Mouse (Mus musculus): ENCODE results near the gene Hpcal1.

GRCm38 (mm10) chr12:17701131-17701720, 10.6 kb downstream of the Hpcal1 start:
- TF ChIP-seq POLR2A (IDR thresholded peaks at IDR 0.05; ENCODE audit: borderline replicate concordance, extremely low read depth, insufficient read depth, insufficient read length, poor library complexity, severe bottlenecking) (no peak), CTCF (IDR thresholded peaks at IDR 0.05; ENCODE audit: borderline replicate concordance, extremely low read depth, insufficient read depth, insufficient read length) (no peak)
